Mouse (Mus musculus): Measurements from ENCODE around the gene Fam45a. TPM values are rescaled to one million over a fixed set of nuclear protein-coding genes. Genes with fewer than 3 reads are reported as not detected.
"Not testable (repeated sequence)": the region's sequence is repeated elsewhere in the genome, so short reads cannot be mapped to it uniquely, and the experiment has no call there.

Gene Fam45a
- polyA plus RNA-seq, 1 experiment from 2014 or later = 29.2 TPM

DNA sequence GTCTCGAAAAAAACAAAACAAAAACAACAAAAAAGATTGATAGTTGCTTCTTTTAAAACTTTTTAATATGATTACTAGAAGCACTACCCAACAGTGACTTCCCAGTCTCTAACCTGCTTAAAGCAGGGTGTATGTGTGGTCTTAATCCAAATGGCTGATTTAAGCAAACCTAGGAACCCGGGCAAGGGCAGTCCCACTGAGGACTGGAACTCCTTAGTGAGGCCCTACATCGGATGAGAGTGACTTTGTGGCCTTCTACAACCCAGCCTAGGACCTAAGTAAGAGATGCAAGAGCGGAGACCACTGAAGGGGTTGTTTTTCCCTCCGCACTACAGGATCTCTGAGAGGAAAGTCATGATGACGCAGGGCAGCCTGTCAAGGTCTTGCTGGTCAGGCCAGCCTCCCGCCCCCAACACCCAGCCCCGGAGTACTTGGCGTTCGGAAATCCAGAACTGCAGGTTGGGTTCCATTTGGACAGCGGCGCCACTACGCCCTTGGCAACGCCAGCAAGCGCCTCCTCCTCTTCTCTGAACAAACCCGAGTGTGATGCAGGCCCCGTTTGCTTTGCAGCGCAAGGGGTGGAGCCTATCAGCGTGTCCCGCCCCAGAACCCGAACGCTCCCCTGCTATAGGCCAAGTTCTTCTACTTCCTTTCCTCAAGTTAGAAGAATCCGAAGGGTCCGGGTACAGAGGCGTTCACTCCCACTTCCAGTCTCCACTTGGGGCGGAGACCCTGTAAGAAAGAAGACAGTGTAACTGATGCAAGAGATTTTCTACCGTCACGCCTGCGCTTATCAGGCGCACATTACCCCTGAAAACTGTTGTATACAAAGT is 49.7 kb downstream of the Fam45a start, which contains the start of gene Sfxn4:
Gene Sfxn4 (minus strand): TSS at position 612 of the 833 bp plus-strand sequence.
- Histone ChIP-seq H3K9ac (ENCODE audit: low read depth, low read length) (peak within 1 kb of the TSS; percentile 45), H3K9me3 (ENCODE audit: control insufficient read depth) (no peaks in the 10 kb centered on the region), H3K4me3 (ENCODE audit: low read depth, low read length) (peak within 1 kb of the TSS; percentile 45), H3K4me2 (replicated peaks; ENCODE audit: low read depth) (peak within 1 kb of the TSS; percentile 67), H3K27me3 (replicated peaks; ENCODE audit: control insufficient read depth, insufficient read depth, low read length) (no peaks in the 10 kb centered on the region), H3K27ac (ENCODE audit: low read depth, low read length) (peak within 1 kb of the TSS; percentile 29), H3K36me3 (ENCODE audit: control insufficient read depth, insufficient read depth) (peaks cover 9% of the 10 kb centered on the region), H3K4me1 (replicated peaks; ENCODE audit: control insufficient read depth, insufficient read depth, low read length) (no peaks in the 10 kb centered on the region)
- WGBS = 4% methylated on average over 30 of the region's 30 CpGs
- ATAC-seq = peak; percentile 92
- no peak for TF ChIP-seq CTCF (IDR thresholded peaks at IDR 0.05; ENCODE audit: low read depth)

DNA sequence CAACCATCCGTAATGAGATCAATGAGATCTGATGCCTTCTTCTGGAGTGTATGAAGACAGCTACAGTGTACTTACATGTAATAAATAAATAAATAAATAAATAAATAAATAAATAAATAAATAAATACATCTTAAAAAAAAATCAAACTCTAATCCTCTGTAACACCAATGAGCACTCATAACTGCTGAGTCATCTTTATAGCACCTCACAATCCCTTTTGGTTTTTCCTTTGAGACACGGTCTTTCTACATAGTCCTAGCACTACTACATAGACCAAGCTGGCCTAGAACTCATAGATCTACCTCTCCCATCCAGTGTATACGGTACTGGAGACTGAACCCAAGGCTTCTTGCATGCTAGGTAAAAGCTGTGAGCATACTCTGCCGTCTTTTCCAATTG is 54.8 kb downstream of the Fam45a start:
- not testable (repeated sequence) for H3K4me1 ChIP-seq (replicated peaks; ENCODE audit: control insufficient read depth, insufficient read depth, low read length); H3K9ac ChIP-seq (ENCODE audit: low read depth, low read length); H3K4me2 ChIP-seq (replicated peaks; ENCODE audit: low read depth); H3K4me3 ChIP-seq (ENCODE audit: low read depth, low read length); H3K27ac ChIP-seq (ENCODE audit: low read depth, low read length); ATAC-seq; H3K27me3 ChIP-seq (replicated peaks; ENCODE audit: control insufficient read depth, insufficient read depth, low read length); H3K9me3 ChIP-seq (ENCODE audit: control insufficient read depth)
- 97% methylated on average over 4 of the region's 4 CpGs for whole genome bisulfite sequencing
- H3K36me3 ChIP-seq (ENCODE audit: control insufficient read depth, insufficient read depth) = peaks cover 38% of the 10 kb centered on the region

DNA sequence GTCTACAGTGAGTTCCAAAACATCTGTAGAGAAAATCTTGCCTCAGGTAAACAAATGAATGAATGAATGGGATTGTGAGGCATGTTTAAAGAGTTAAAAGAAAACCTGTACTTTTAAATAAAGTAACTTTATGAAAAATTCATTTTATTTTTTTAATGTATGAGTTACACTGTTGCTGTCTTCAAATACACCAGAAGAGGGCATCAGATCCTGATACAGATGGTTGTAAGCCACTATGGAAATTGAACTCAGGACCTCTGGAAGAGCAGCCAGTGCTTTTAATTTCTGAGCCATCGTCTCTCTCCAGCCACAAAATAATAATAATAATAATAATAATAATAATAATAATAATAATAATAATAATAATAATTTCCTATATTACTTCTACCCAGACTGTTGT is 59.1 kb downstream of the Fam45a start:
- Histone ChIP-seq H3K27ac (ENCODE audit: low read depth, low read length) (no peak overlapping the region), H3K9me3 (ENCODE audit: control insufficient read depth) (no peaks in the 10 kb centered on the region), H3K36me3 (ENCODE audit: control insufficient read depth, insufficient read depth) (peaks cover 29% of the 10 kb centered on the region), H3K27me3 (replicated peaks; ENCODE audit: control insufficient read depth, insufficient read depth, low read length) (no peaks in the 10 kb centered on the region), H3K9ac (ENCODE audit: low read depth, low read length) (no peak overlapping the region), H3K4me2 (replicated peaks; ENCODE audit: low read depth) (no peak overlapping the region), H3K4me3 (ENCODE audit: low read depth, low read length) (no peak overlapping the region), H3K4me1 (replicated peaks; ENCODE audit: control insufficient read depth, insufficient read depth, low read length) (peaks cover 5% of the 10 kb centered on the region; the same call in 1 of the 2 replicates)
- WGBS = 93% methylated on average over 1 of the region's 1 CpGs
- TF ChIP-seq CTCF (IDR thresholded peaks at IDR 0.05; ENCODE audit: low read depth) = no peak
- no peak for ATAC-seq

- no peak overlapping the region for H3K27ac ChIP-seq (ENCODE audit: low read depth, low read length)
- no peak overlapping the region for H3K4me3 ChIP-seq (ENCODE audit: low read depth, low read length)
- WGBS = 89% methylated on average over 5 of the region's 5 CpGs
- H3K9ac ChIP-seq (ENCODE audit: low read depth, low read length) = no peak overlapping the region
- no peak for ATAC-seq
- TF ChIP-seq CTCF (IDR thresholded peaks at IDR 0.05; ENCODE audit: low read depth) = no peak
- H3K36me3 ChIP-seq (ENCODE audit: control insufficient read depth, insufficient read depth) = peaks cover 29% of the 10 kb centered on the region
- H3K9me3 ChIP-seq (ENCODE audit: control insufficient read depth) = no peaks in the 10 kb centered on the region
- H3K4me2 ChIP-seq (replicated peaks; ENCODE audit: low read depth) = no peak overlapping the region
- H3K4me1 ChIP-seq (replicated peaks; ENCODE audit: control insufficient read depth, insufficient read depth, low read length) = peaks cover 5% of the 10 kb centered on the region; the same call in 1 of the 2 replicates
- H3K27me3 ChIP-seq (replicated peaks; ENCODE audit: control insufficient read depth, insufficient read depth, low read length) = no peaks in the 10 kb centered on the region
Measured at GRCm38 (mm10) chr19:60871366-60871765, 60.0 kb downstream of the Fam45a start.

DNA sequence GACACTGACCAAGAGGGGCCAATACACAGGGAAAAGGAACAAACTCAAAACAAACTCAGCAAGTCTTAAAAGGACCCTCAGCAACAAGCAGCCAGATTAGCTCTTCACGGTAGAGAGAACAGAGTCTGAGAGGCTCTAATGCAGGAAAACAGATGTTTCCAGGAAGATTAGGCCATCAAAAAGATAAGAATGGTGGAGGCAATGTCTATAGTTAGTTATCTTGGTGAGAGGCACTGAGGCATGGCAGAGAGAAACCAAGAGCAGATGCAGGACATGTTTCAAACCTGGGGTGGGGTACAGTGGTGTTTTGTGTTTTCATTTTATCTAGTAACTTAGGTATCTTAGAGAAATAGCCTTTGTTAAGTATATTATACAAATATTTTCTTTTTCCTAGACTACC is 60.9 kb downstream of the Fam45a start:
- H3K9ac ChIP-seq (ENCODE audit: low read depth, low read length) = no peak overlapping the region
- peaks cover 5% of the 10 kb centered on the region; the same call in 1 of the 2 replicates for H3K4me1 ChIP-seq (replicated peaks; ENCODE audit: control insufficient read depth, insufficient read depth, low read length)
- no peak for ATAC-seq
- no peak for TF ChIP-seq CTCF (IDR thresholded peaks at IDR 0.05; ENCODE audit: low read depth)
- no peak overlapping the region for H3K4me3 ChIP-seq (ENCODE audit: low read depth, low read length)
- 38% methylated on average over 1 of the region's 1 CpGs for WGBS
- H3K36me3 ChIP-seq (ENCODE audit: control insufficient read depth, insufficient read depth) = peaks cover 23% of the 10 kb centered on the region
- no peak overlapping the region for H3K27ac ChIP-seq (ENCODE audit: low read depth, low read length)
- H3K27me3 ChIP-seq (replicated peaks; ENCODE audit: control insufficient read depth, insufficient read depth, low read length) = no peaks in the 10 kb centered on the region
- no peak overlapping the region for H3K4me2 ChIP-seq (replicated peaks; ENCODE audit: low read depth)
- no peaks in the 10 kb centered on the region for H3K9me3 ChIP-seq (ENCODE audit: control insufficient read depth)

DNA sequence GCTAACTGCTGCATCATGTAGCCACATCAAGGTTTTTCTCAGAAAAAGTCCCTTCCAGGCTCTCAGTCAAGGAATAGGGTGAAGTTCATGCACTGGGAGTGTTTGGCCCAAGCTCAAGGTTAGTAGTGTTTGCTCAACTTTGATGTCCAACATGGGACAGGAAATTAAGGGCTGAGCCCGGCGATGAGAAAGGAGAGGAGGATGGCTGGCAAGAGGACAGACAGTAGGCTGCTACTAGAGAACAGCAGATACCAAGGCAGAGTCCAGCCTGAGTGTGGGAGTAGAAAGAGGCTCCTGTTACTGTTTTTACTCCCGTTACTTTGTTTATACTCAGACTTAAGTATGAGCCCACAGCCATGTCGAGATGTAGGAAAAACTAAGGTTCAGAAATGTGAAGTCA is 62.1 kb downstream of the Fam45a start:
- H3K4me1 ChIP-seq (replicated peaks; ENCODE audit: control insufficient read depth, insufficient read depth, low read length) = peaks cover 5% of the 10 kb centered on the region; the same call in 1 of the 2 replicates
- H3K9ac ChIP-seq (ENCODE audit: low read depth, low read length) = peak overlapping the region; percentile 43; the same call in 1 of the 2 replicates
- peak overlapping the region; percentile 29 for H3K27ac ChIP-seq (ENCODE audit: low read depth, low read length)
- WGBS = 5% methylated on average over 4 of the region's 4 CpGs
- peak overlapping the region; percentile 77 for H3K4me2 ChIP-seq (replicated peaks; ENCODE audit: low read depth)
- peaks cover 13% of the 10 kb centered on the region for H3K36me3 ChIP-seq (ENCODE audit: control insufficient read depth, insufficient read depth)
- H3K9me3 ChIP-seq (ENCODE audit: control insufficient read depth) = no peaks in the 10 kb centered on the region
- H3K27me3 ChIP-seq (replicated peaks; ENCODE audit: control insufficient read depth, insufficient read depth, low read length) = no peaks in the 10 kb centered on the region
- no peak for ATAC-seq
- peak overlapping the region; percentile 51 for H3K4me3 ChIP-seq (ENCODE audit: low read depth, low read length)
- no peak for TF ChIP-seq CTCF (IDR thresholded peaks at IDR 0.05; ENCODE audit: low read depth)
